Mouse (Mus musculus) G1E-ER4 (cell line): ENCODE data around the gene Lrp2bp. TPM values are rescaled to one million over a fixed set of nuclear protein-coding genes. Genes with fewer than 3 reads are reported as not detected.

Experiments used
- GATA1 ChIP-seq: IDR thresholded peaks from one replicate; pipeline ENCODE4 v1.8.0; 2012; ENCODE audit warnings: low read length, inconsistent platforms
- polyA plus RNA-seq: library from polyadenylated mRNA; stranded (reverse); fragments of >175 nt; gene quantifications from 2 replicates; pipeline ENCODE4 v1.2.3, GENCODE M21; 2012

Gene Lrp2bp
- polyA plus RNA-seq: 0.02 and 0.03 TPM in 2 replicates

GRCm38 (mm10) chr8:45999138-45999783, at the start of gene Lrp2bp:
TSS of gene Lrp2bp (plus strand) at chr8:45999303.
- no peak for TF ChIP-seq GATA1

- no peak for TF ChIP-seq GATA1
Observed at GRCm38 (mm10) chr8:45950622-45951021, 48.5 kb upstream of the Lrp2bp start.

- no peak for TF ChIP-seq GATA1
Observed at GRCm38 (mm10) chr8:45970894-45971293, 28.2 kb upstream of the Lrp2bp start.

- no peak for TF ChIP-seq GATA1
Observed at GRCm38 (mm10) chr8:45973988-45974505, 25.1 kb upstream of the Lrp2bp start.

GRCm38 (mm10) chr8:45975126-45975836, 23.8 kb upstream of the Lrp2bp start, which contains the start of the genes 1700029J07Rik and Ufsp2:
TSS of gene 1700029J07Rik (minus strand) at chr8:45975252.
TSS of gene Ufsp2 (plus strand) at chr8:45975528.
- no peak for TF ChIP-seq GATA1

GRCm38 (mm10) chr8:45975837-45976468, 23.1 kb upstream of the Lrp2bp start:
- no peak for TF ChIP-seq GATA1

- no peak for TF ChIP-seq GATA1
Observed at GRCm38 (mm10) chr8:45986665-45987064, 12.4 kb upstream of the Lrp2bp start.

- peak; percentile 55 for TF ChIP-seq GATA1
Observed at GRCm38 (mm10) chr8:45988189-45988588, 10.9 kb upstream of the Lrp2bp start.

GRCm38 (mm10) chr8:45990631-45991310, 8.3 kb upstream of the Lrp2bp start:
- TF ChIP-seq GATA1: no peak

GRCm38 (mm10) chr8:45994111-45994510, 5.0 kb upstream of the Lrp2bp start:
- TF ChIP-seq GATA1: no peak

GRCm38 (mm10) chr8:45995576-45995975, 3.5 kb upstream of the Lrp2bp start:
- no peak for TF ChIP-seq GATA1

GRCm38 (mm10) chr8:45998228-45998627, 875 bp upstream of the Lrp2bp start:
- TF ChIP-seq GATA1: no peak

- TF ChIP-seq GATA1: no peak
Observed at GRCm38 (mm10) chr8:45999784-46000705, 942 bp downstream of the Lrp2bp start.

- TF ChIP-seq GATA1: no peak
Observed at GRCm38 (mm10) chr8:46005596-46005995, 6.5 kb downstream of the Lrp2bp start, which contains the start of gene Ankrd37. TSS of gene Ankrd37 (minus strand) at chr8:46005707.
